Mouse (Mus musculus): ENCODE results near the gene Zhx3.

DNA sequence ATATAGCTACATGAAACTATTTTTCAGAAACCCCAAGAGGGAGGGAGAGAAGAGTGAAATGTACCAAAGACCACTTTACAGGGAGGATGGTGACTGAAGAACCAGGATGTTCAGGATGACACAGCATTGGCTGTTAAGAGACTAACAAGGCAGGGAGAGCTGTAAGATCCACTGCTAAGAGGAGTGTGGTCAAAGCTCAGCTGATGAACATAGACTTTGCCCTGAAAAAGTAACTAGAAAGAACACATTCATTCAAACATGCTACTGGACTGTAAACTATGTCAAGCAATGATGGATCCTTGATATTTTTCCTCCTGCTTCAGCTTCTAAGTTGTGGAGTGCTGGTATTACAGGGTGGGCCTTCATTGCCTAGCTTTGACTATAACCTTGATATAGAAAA is 62.4 kb downstream of the Zhx3 start:
- TF ChIP-seq CTCF (IDR thresholded peaks at IDR 0.05; ENCODE audit: control insufficient read depth, insufficient read depth, insufficient read length) (no peak), CEBPB (IDR thresholded peaks at IDR 0.05; ENCODE audit: low read depth) (no peak), USF1 (IDR thresholded peaks at IDR 0.05; ENCODE audit: low read depth) (no peak), MYOD1 (IDR thresholded peaks at IDR 0.05; ENCODE audit: control insufficient read depth, insufficient read length, low read depth) (no peak)

Measured in C2C12 (cell line).